Mouse (Mus musculus) spleen, adult 2 months (tissue): ENCODE results near the gene Lipc. TPM values are rescaled to one million over a fixed set of nuclear protein-coding genes. Genes with fewer than 3 reads are reported as not detected.

Source experiments
- DNase-seq, 2 experiments: peaks; one replicate each; pipeline versions ENCODE4 v3.0.0 to v3.0.0-alpha.2; 2012 to 2021; ENCODE audit warnings: low spot score in 2 of 2, low read depth in 1 of 2
- H3K27ac ChIP-seq: fragments of 200-500 bp; 2 replicates; pipeline ENCODE4 v1.5.1; 2012; ENCODE audit warnings: low read length, inconsistent platforms; ENCODE audit not compliant: insufficient read depth
- H3K27me3 ChIP-seq: fragments of 200-500 bp; 2 replicates; pipeline ENCODE4 v1.6.1; 2012; ENCODE audit warnings: mild to moderate bottlenecking, moderate library complexity, low read length, inconsistent platforms; ENCODE audit not compliant: control insufficient read depth, insufficient read depth
- H3K36me3 ChIP-seq: fragments of 200-500 bp; 2 replicates; pipeline ENCODE4 v1.6.1; 2012; ENCODE audit warnings: mild to moderate bottlenecking, low read length, inconsistent platforms; ENCODE audit not compliant: control insufficient read depth, insufficient read depth
- H3K4me1 ChIP-seq: fragments of 200-500 bp; 2 replicates; pipeline ENCODE4 v1.6.1; 2011; ENCODE audit warnings: inconsistent platforms; ENCODE audit not compliant: control insufficient read depth, insufficient read depth, insufficient read length
- H3K4me3 ChIP-seq: fragments of 200-500 bp; 2 replicates; pipeline ENCODE4 v1.5.1; 2011; ENCODE audit warnings: mild to moderate bottlenecking, inconsistent platforms; ENCODE audit not compliant: insufficient read depth, insufficient read length; ENCODE audit errors: extremely low read depth
- CTCF ChIP-seq: fragments of 200-500 bp; IDR thresholded peaks from 2 replicates; pipeline ENCODE4 v1.5.1; 2011; ENCODE audit warnings: mild to moderate bottlenecking, inconsistent platforms; ENCODE audit not compliant: insufficient read depth, insufficient read length, insufficient replicate concordance; ENCODE audit errors: extremely low read depth
- POLR2A ChIP-seq: fragments of 200-500 bp; IDR thresholded peaks from 2 replicates; pipeline ENCODE4 v1.6.1; 2011; ENCODE audit warnings: low read depth, low read length, inconsistent platforms
- WGBS: fragments of 180-500 bp; shearing (Covaris S2); methylation state at CpG from one replicate; pipeline ENCODE4 v1.1.7; 2018; 5-methylcytosine and 5-hydroxymethylcytosine counted together
- polyA plus RNA-seq: library from polyadenylated mRNA; depleted of rRNA; stranded (reverse); fragments of >200 nt; gene quantifications from 2 replicates; pipeline ENCODE4 v1.2.3, GENCODE M21; 2012

The Lipc gene
- polyA plus RNA-seq, 1 experiment, result 3.7 TPM

DNA sequence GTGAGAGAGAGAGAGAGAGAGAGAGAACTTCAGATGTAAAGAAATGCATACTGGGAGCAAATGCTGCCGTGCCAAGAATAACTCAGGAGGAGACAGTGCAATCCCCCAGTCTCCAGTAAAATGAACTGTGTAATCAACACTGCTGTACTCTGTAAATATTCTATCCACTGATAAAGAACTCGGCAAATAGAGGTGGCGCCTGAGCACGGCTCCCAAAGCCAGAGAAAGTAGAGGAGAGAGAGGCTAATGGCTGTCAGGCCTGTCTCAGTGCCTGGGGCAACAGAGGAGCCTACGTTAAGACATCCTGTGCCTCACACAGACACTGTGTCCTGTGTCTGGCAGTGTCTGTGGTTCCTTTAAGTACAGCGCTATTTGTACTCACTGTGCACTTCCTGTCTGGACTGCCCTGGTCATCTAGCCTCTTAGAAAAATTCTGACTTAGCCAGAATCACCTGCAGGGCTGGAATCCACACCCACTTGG, 111.1 kb downstream of the Lipc start:
- 37% methylated on average over 6 of the region's 6 CpGs for WGBS
- TF ChIP-seq CTCF, result no peak
- no peak for TF ChIP-seq POLR2A
- Histone ChIP-seq H3K4me1 (peaks cover 11% of the 10 kb centered on the region; the same call in 1 of the 2 replicates), H3K27me3 (no peaks in the 10 kb centered on the region), H3K27ac (no peak overlapping the region), H3K36me3 (no peaks in the 10 kb centered on the region), H3K4me3 (no peak overlapping the region)
- DNase-seq, result no peak

DNA sequence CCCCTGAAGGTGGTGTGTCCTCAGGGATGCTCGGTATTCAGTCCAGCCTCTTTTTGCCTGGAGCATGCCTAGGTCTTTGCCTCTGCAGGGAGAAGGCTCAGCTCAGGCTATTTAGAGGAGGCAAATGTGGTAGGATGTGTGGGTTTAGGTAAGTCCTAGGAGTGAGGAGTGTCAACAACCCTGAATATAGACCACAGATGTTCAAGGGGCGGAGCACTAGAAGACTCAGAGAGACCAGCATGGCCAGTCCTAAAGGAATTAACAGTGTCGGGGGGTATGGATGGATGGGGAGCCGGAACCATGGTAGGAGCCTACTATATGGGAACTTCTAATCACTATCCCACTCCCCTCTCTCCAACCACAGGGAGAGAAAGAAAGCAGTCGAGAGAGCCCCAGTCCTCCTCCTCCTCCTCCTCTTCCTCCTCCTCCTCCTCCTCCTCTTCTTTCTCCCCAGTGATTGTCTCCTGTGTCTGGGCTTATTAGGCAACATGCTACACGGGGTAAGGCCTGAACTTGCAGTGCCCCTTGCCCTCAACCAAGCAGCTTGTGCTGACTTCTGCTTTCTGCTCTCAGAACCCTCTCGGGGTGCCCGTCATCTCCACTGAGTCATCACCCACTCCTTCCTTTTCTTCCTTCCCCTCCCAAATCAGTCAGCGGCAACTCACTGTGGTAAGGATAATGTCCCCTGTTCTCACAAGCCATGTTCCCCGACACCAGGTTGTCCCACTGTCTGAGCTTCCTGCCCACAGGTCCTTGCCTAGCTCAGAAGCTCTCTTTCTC, 113.7 kb downstream of the Lipc start:
- H3K27ac ChIP-seq, result no peak overlapping the region
- DNase-seq, result peak; percentile 33 to 38
- no peak for TF ChIP-seq POLR2A
- TF ChIP-seq CTCF, result no peak
- WGBS, result 28% methylated on average over 10 of the region's 10 CpGs
- H3K36me3 ChIP-seq, result no peaks in the 10 kb centered on the region
- no peak overlapping the region for H3K4me3 ChIP-seq
- H3K27me3 ChIP-seq, result no peaks in the 10 kb centered on the region
- peaks cover 27% of the 10 kb centered on the region for H3K4me1 ChIP-seq

DNA sequence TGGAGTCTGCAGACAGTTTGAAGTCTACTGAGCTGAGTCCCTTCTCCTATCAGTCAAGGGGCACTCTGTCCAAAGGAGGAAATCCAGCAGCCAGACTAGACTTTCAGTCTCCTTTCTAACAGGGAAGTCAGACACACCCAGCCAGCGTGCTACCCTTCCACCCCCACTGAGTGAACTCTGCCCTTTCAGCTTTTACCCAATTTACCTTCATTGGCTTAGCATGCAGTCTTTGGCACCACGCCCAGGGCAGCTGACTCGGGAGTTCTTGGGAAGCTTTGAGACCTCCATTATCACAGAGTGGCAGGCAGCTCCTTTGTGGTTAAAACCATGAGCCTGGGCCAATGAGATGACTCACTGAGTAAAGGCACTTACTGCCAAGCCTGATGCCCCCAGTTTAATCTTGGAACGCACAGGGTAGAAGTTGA, 117.3 kb downstream of the Lipc start:
- Histone ChIP-seq H3K27me3 (no peaks in the 10 kb centered on the region), H3K27ac (peak overlapping the region; percentile 30; the same call in 1 of the 2 replicates), H3K4me1 (peaks cover 33% of the 10 kb centered on the region), H3K36me3 (no peaks in the 10 kb centered on the region), H3K4me3 (no peak overlapping the region)
- WGBS, result 17% methylated on average over 4 of the region's 4 CpGs
- peak in 1 of 2 experiments; percentile 17 for DNase-seq
- TF ChIP-seq CTCF (no peak), POLR2A (no peak)

DNA sequence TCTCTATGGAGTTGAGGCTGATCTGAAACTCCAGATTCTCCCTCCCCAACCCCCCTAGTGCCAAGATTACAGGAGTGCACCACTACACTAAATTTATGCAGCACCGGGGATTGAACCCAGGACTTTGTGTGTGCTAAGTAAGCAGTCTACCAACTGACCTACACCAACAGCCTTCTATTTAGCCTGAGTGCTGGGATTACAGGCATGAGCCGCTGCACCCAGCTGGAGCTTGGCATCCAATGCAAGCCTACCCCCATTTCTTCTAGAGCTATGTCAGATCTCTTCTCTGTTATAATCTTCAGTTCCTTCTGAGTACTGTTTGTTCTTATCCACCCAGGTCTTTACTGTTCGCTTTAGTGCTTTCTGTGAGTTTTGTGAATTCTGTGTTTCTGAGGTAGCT, 117.8 kb downstream of the Lipc start:
- Histone ChIP-seq H3K36me3 (no peaks in the 10 kb centered on the region), H3K27me3 (no peaks in the 10 kb centered on the region), H3K27ac (peak overlapping the region; percentile 33; the same call in 1 of the 2 replicates), H3K4me3 (no peak overlapping the region), H3K4me1 (peaks cover 33% of the 10 kb centered on the region)
- no peak for DNase-seq
- 79% methylated on average over 3 of the region's 3 CpGs for WGBS
- no peak for TF ChIP-seq POLR2A
- no peak for TF ChIP-seq CTCF

DNA sequence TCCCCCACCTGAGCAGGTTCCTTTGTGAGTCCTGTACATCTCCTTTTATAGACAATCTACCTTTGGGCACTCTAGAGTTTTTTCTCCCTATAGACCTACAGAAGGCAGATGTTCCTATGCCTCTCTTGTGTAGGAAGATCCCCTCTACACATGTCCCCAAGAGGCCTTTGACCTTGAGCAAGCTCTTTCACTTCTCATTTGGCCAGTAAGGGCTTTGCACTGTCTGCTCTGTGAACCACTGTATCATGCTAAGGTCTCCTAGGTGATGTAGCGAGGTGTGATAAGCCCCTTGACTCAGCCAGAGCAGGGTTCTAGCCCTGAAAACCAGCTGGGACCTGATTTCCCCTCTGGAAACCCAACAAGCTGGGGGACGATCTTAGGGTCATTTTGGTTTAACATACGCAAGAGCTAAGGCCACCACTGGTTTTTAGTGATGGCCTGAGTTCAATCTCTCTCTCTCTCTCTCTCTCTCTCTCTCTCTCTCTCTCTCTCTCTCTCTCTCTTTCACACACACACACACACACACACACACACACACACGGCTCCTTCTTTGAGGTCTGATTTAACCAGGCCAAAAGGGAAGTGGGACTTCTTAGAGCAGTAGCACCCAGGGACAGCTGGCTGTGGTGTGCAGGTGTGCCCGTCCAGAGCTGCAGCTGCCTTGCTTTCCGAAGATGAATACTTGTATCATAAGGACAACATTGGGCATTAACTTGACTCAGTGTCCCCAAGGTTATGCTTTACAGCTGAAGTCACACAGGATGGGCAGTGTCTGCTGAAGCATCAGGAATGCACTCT, 118.7 kb downstream of the Lipc start:
- peak in 1 of 2 experiments; percentile 32 for DNase-seq
- peak overlapping the region; percentile 28 for H3K27ac ChIP-seq
- H3K36me3 ChIP-seq, result no peaks in the 10 kb centered on the region
- H3K4me1 ChIP-seq, result peaks cover 29% of the 10 kb centered on the region
- no peak overlapping the region for H3K4me3 ChIP-seq
- no peaks in the 10 kb centered on the region for H3K27me3 ChIP-seq
- WGBS, result 28% methylated on average over 6 of the region's 6 CpGs
- no peak for TF ChIP-seq POLR2A
- no peak for TF ChIP-seq CTCF

DNA sequence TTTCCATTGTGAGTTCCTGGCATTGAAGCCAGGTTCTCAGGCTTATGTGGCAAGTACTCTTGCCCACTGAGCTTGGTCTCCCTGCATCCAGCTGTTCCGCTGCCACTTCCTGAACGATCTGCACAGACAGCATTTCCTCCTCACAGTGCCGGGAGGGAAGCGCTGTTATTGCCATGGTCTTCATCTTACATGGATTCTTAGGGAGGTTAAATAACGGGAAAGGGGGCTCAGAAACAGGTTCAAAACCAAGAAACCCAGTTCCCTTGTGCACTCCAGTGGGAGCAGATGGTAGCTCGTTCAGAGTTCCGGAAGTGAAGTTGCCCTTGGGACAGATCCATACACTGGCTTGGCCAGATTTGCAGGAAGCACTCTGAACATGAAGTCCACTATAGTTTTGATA, 119.8 kb downstream of the Lipc start:
- Histone ChIP-seq H3K36me3 (no peaks in the 10 kb centered on the region), H3K4me3 (no peak overlapping the region), H3K4me1 (peaks cover 22% of the 10 kb centered on the region), H3K27ac (no peak overlapping the region), H3K27me3 (no peaks in the 10 kb centered on the region)
- TF ChIP-seq CTCF (no peak), POLR2A (no peak)
- WGBS, result 78% methylated on average over 7 of the region's 7 CpGs
- no peak for DNase-seq
